Mouse (Mus musculus) stomach, embryonic 14.5 days (tissue): ENCODE results near the gene Tspyl3. TPM values are rescaled to one million over a fixed set of nuclear protein-coding genes. Genes with fewer than 3 reads are reported as not detected.
A peak's percentile ranks its signal among the peaks of the same experiment; 100 is the strongest.
"Not testable (repeated sequence)": the region's sequence is repeated elsewhere in the genome, so short reads cannot be mapped to it uniquely, and the experiment has no call there.

ENCODE experiments used
- ATAC-seq: fragments of 200-750 bp; cut with Nextera tagmentation; 2 replicates; pipeline ENCODE4 v1.8.0; 2017; ENCODE audit warnings: low read depth, moderate TSS enrichment; ENCODE audit not compliant: insufficient number of reproducible peaks, insufficient read depth, low FRiP score
- H3K27ac ChIP-seq: fragments of 300-500 bp; sonication (generic); 2 replicates; pipeline ENCODE4 v1.5.1; 2014; ENCODE audit warnings: mild to moderate bottlenecking, low read length, moderate library complexity, mixed read lengths
- H3K27me3 ChIP-seq: fragments of 300-500 bp; sonication (generic); 2 replicates; pipeline ENCODE4 v1.6.1; 2014; ENCODE audit warnings: low read length, control low read depth, mixed read lengths; ENCODE audit not compliant: control insufficient read depth, insufficient read depth
- H3K36me3 ChIP-seq: fragments of 300-500 bp; sonication (generic); 2 replicates; pipeline ENCODE4 v1.6.1; 2014; ENCODE audit warnings: mild to moderate bottlenecking, control low read depth, low read length, moderate library complexity, mixed read lengths; ENCODE audit not compliant: control insufficient read depth, insufficient read depth
- H3K4me1 ChIP-seq: fragments of 300-500 bp; sonication (generic); 2 replicates; pipeline ENCODE4 v1.6.1; 2014; ENCODE audit warnings: low read length, control low read depth, mixed read lengths; ENCODE audit not compliant: control insufficient read depth, insufficient read depth
- H3K4me2 ChIP-seq: fragments of 300-500 bp; sonication (generic); replicated peaks from 2 replicates; pipeline ENCODE4 v1.6.1; 2014; ENCODE audit warnings: low read depth, low read length, control low read depth
- H3K4me3 ChIP-seq: fragments of 300-500 bp; sonication (generic); 2 replicates; pipeline ENCODE4 v1.5.1; 2014; ENCODE audit warnings: low read depth, low read length, control low read depth
- H3K9ac ChIP-seq: fragments of 300-500 bp; sonication (generic); replicated peaks from 2 replicates; pipeline ENCODE4 v1.6.1; 2014; ENCODE audit warnings: low read depth, mild to moderate bottlenecking, control low read depth, low read length, moderate library complexity, mixed read lengths
- H3K9me3 ChIP-seq: fragments of 300-500 bp; sonication (generic); 2 replicates; pipeline ENCODE4 v1.6.1; 2016; ENCODE audit warnings: low read depth, low read length, control low read depth; ENCODE audit not compliant: control insufficient read depth
- WGBS: fragments of 180-500 bp; shearing (Covaris S2); extraction: QIAGEN DNeasy Blood & Tissue Kit; methylation state at CpG from one replicate; pipeline ENCODE4 v1.1.7; 2014; 5-methylcytosine and 5-hydroxymethylcytosine counted together
- polyA plus RNA-seq: library from polyadenylated mRNA; unstranded; fragments of >200 nt; fragmentation: Nextera tagmentation; extraction: Ambion mirVana; gene quantifications from 2 replicates; pipeline ENCODE4 v1.2.1, GENCODE M21; 2014

Tspyl3 gene
- polyA plus RNA-seq, result 9.3 and 10.4 TPM in 2 replicates

GRCm38 (mm10) chr2:153224946-153225594 lies at the start of gene Tspyl3:
Gene Tspyl3 (minus strand): TSS chr2:153225441.
- H3K9me3 ChIP-seq, result no peaks in the 10 kb centered on the region
- H3K4me3 ChIP-seq, result peak within 1 kb of the TSS; percentile 66
- peak within 1 kb of the TSS; percentile 76 for H3K9ac ChIP-seq
- peak within 1 kb of the TSS; percentile 74; the same call in 1 of the 2 replicates for H3K27ac ChIP-seq
- peaks cover 3% of the 10 kb centered on the region; the same call in 1 of the 2 replicates for H3K4me1 ChIP-seq
- no peaks in the 10 kb centered on the region for H3K27me3 ChIP-seq
- peak; percentile 50; the same call in 1 of the 2 replicates for ATAC-seq
- WGBS, result under 1% methylated on average over 31 of the region's 31 CpGs
- H3K36me3 ChIP-seq, result peaks cover 16% of the 10 kb centered on the region
- H3K4me2 ChIP-seq, result peak within 1 kb of the TSS; percentile 68

GRCm38 (mm10) chr2:153274919-153275247 lies 49.6 kb upstream of the Tspyl3 start:
- Histone ChIP-seq H3K9ac (no peak overlapping the region), H3K27me3 (no peaks in the 10 kb centered on the region), H3K4me1 (peaks cover 4% of the 10 kb centered on the region), H3K36me3 (no peaks in the 10 kb centered on the region), H3K27ac (no peak overlapping the region), H3K9me3 (no peaks in the 10 kb centered on the region), H3K4me3 (no peak overlapping the region), H3K4me2 (no peak overlapping the region)
- ATAC-seq, result no peak
- WGBS, result 66% methylated on average over 6 of the region's 6 CpGs

- H3K4me2 ChIP-seq, H3K9ac ChIP-seq, H3K27ac ChIP-seq, H3K9me3 ChIP-seq, H3K4me3 ChIP-seq, H3K27me3 ChIP-seq, H3K4me1 ChIP-seq, H3K36me3 ChIP-seq: not testable (repeated sequence)
- peak; percentile 44 for ATAC-seq
- 55% methylated on average over 6 of the region's 6 CpGs for WGBS
These were observed 49.1 kb upstream of the Tspyl3 start for GRCm38 (mm10) chr2:153274200-153274918.

GRCm38 (mm10) chr2:153270231-153270915 lies 45.1 kb upstream of the Tspyl3 start:
- ATAC-seq, result peak; percentile 35; the same call in 1 of the 2 replicates
- not testable (repeated sequence) for H3K4me2 ChIP-seq, H3K4me3 ChIP-seq, H3K9me3 ChIP-seq, H3K27me3 ChIP-seq, H3K4me1 ChIP-seq, H3K27ac ChIP-seq, H3K9ac ChIP-seq
- H3K36me3 ChIP-seq, result peaks cover 17% of the 10 kb centered on the region
- 56% methylated on average over 8 of the region's 8 CpGs for WGBS

- Histone ChIP-seq H3K27ac (no peak overlapping the region), H3K4me1 (peaks cover 4% of the 10 kb centered on the region), H3K36me3 (peaks cover 28% of the 10 kb centered on the region), H3K4me3 (no peak overlapping the region), H3K4me2 (no peak overlapping the region), H3K27me3 (no peaks in the 10 kb centered on the region), H3K9ac (no peak overlapping the region), H3K9me3 (no peaks in the 10 kb centered on the region)
- no peak for ATAC-seq
- 97% methylated on average over 2 of the region's 2 CpGs for WGBS
These were observed 42.1 kb upstream of the Tspyl3 start for GRCm38 (mm10) chr2:153267331-153267730.

GRCm38 (mm10) chr2:153263053-153263452 lies 37.8 kb upstream of the Tspyl3 start:
- 91% methylated on average over 7 of the region's 7 CpGs for WGBS
- no peak overlapping the region for H3K9ac ChIP-seq
- H3K36me3 ChIP-seq, result peaks cover 46% of the 10 kb centered on the region
- H3K27ac ChIP-seq, result no peak overlapping the region
- H3K27me3 ChIP-seq, result no peaks in the 10 kb centered on the region
- no peaks in the 10 kb centered on the region for H3K9me3 ChIP-seq
- H3K4me1 ChIP-seq, result no peaks in the 10 kb centered on the region
- no peak for ATAC-seq
- H3K4me3 ChIP-seq, result no peak overlapping the region
- no peak overlapping the region for H3K4me2 ChIP-seq

GRCm38 (mm10) chr2:153259864-153260674 lies 34.8 kb upstream of the Tspyl3 start:
- H3K9ac ChIP-seq, result no peak overlapping the region
- H3K4me3 ChIP-seq, result no peak overlapping the region
- WGBS, result 37% methylated on average over 3 of the region's 3 CpGs
- peaks cover 26% of the 10 kb centered on the region for H3K36me3 ChIP-seq
- no peak overlapping the region for H3K4me2 ChIP-seq
- H3K27me3 ChIP-seq, result no peaks in the 10 kb centered on the region
- H3K4me1 ChIP-seq, result no peaks in the 10 kb centered on the region
- no peaks in the 10 kb centered on the region for H3K9me3 ChIP-seq
- H3K27ac ChIP-seq, result peak overlapping the region; percentile 15; the same call in 1 of the 2 replicates
- peak; percentile 72; the same call in 1 of the 2 replicates for ATAC-seq
